Mouse (Mus musculus): Measurements from ENCODE around the gene Hmx3. TPM values are rescaled to one million over a fixed set of nuclear protein-coding genes. Genes with fewer than 3 reads are reported as not detected.

The Hmx3 gene
- polyA plus RNA-seq, 1 experiment from 2014 or later = 0.22 TPM

DNA sequence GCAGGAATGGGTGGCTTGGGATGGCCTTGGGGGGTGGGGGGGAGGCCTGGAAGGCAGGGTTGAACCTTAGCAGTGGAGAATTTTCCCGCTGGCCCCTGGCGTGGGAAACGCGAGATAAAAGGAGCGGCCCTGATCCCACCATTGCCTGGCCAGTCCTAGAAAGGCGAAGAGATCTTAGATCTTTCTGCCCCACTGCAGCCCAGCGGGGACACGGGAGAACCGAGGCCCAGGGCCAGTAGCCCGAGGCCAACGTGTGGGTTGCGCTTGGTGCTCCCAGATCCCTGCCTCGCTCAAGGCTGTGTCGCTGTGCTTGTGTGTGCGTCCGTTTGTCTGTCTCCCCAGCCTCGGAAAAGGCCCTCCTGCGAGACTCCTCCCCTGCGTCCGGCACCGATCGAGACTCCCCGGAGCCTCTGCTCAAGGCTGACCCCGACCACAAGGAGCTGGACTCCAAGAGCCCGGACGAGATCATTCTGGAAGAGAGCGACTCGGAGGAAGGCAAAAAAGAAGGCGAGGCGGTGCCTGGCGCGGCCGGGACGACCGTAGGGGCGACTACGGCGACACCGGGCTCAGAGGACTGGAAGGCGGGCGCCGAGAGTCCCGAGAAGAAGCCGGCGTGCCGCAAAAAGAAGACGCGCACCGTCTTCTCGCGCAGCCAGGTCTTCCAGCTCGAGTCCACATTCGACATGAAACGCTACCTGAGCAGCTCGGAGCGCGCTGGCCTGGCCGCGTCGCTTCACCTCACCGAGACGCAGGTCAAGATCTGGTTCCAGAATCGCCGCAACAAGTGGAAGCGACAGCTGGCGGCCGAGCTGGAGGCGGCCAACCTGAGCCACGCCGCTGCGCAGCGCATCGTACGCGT lies 1.2 kb downstream of the Hmx3 start:
- Histone ChIP-seq H3K4me1 (replicated peaks; ENCODE audit: insufficient read depth, low read length) (peaks cover 18% of the 10 kb centered on the region; the same call in 1 of the 2 replicates), H3K9ac (ENCODE audit: low read depth, low read length) (no peak overlapping the region), H3K9me3 (replicated peaks; ENCODE audit: low read length) (no peaks in the 10 kb centered on the region), H3K27me3 (ENCODE audit: insufficient read depth, low read length) (peaks cover 93% of the 10 kb centered on the region), H3K36me3 (ENCODE audit: insufficient read depth, low read length) (no peaks in the 10 kb centered on the region), H3K4me2 (ENCODE audit: low read length) (peak overlapping the region; percentile 61), H3K27ac (no peak overlapping the region), H3K4me3 (replicated peaks; ENCODE audit: low read depth, low read length) (peak overlapping the region; percentile 31)
- ATAC-seq (replicated peaks; ENCODE audit: low FRiP score, low read depth) = no peak
- no peak for DNase-seq (ENCODE audit: low spot score)
- under 1% methylated on average over 74 of the region's 75 CpGs for WGBS
- no peak for TF ChIP-seq CTCF (IDR thresholded peaks at IDR 0.05; ENCODE audit: low read depth)

DNA sequence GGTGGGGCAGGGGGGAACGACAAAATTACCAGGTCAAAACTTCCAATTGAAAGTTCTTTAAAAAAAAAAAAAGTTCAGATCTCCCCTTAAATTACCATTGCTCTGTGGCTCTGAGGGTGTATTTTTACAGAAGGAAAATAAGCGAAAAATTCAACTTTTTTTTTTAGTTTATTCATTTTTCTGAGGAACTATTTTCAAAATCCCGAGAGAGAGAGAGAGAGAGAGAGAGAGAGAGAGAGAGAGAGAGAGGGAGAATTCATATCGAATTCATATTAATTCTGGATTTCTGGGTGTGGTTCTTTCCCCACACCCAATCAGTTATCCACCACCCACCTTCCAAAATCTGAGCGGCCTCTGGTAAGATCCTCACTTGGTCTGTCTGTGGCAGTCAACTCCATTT lies 2.2 kb downstream of the Hmx3 start:
- Histone ChIP-seq H3K4me3 (replicated peaks; ENCODE audit: low read depth, low read length) (no peak overlapping the region), H3K36me3 (ENCODE audit: insufficient read depth, low read length) (no peaks in the 10 kb centered on the region), H3K27ac (no peak overlapping the region), H3K4me2 (ENCODE audit: low read length) (no peak overlapping the region), H3K9me3 (replicated peaks; ENCODE audit: low read length) (no peaks in the 10 kb centered on the region), H3K9ac (ENCODE audit: low read depth, low read length) (no peak overlapping the region), H3K4me1 (replicated peaks; ENCODE audit: insufficient read depth, low read length) (peaks cover 18% of the 10 kb centered on the region; the same call in 1 of the 2 replicates), H3K27me3 (ENCODE audit: insufficient read depth, low read length) (peaks cover 93% of the 10 kb centered on the region)
- DNase-seq (ENCODE audit: low spot score) = no peak
- WGBS = 2% methylated on average over 5 of the region's 5 CpGs
- no peak for ATAC-seq (replicated peaks; ENCODE audit: low FRiP score, low read depth)
- no peak for TF ChIP-seq CTCF (IDR thresholded peaks at IDR 0.05; ENCODE audit: low read depth)

GRCm38 (mm10) chr7:131545701-131546385 lies 3.2 kb downstream of the Hmx3 start:
- no peak overlapping the region for H3K27ac ChIP-seq
- ATAC-seq (replicated peaks; ENCODE audit: low FRiP score, low read depth) (no peak), DNase-seq (ENCODE audit: low spot score) (no peak)
- 5% methylated on average over 13 of the region's 13 CpGs for WGBS
- no peak overlapping the region for H3K4me3 ChIP-seq (replicated peaks; ENCODE audit: low read depth, low read length)
- H3K4me1 ChIP-seq (replicated peaks; ENCODE audit: insufficient read depth, low read length) = peaks cover 18% of the 10 kb centered on the region; the same call in 1 of the 2 replicates
- no peak overlapping the region for H3K4me2 ChIP-seq (ENCODE audit: low read length)
- H3K36me3 ChIP-seq (ENCODE audit: insufficient read depth, low read length) = no peaks in the 10 kb centered on the region
- no peaks in the 10 kb centered on the region for H3K9me3 ChIP-seq (replicated peaks; ENCODE audit: low read length)
- no peak overlapping the region for H3K9ac ChIP-seq (ENCODE audit: low read depth, low read length)
- peaks cover 94% of the 10 kb centered on the region for H3K27me3 ChIP-seq (ENCODE audit: insufficient read depth, low read length)
- TF ChIP-seq CTCF (IDR thresholded peaks at IDR 0.05; ENCODE audit: low read depth) = no peak

DNA sequence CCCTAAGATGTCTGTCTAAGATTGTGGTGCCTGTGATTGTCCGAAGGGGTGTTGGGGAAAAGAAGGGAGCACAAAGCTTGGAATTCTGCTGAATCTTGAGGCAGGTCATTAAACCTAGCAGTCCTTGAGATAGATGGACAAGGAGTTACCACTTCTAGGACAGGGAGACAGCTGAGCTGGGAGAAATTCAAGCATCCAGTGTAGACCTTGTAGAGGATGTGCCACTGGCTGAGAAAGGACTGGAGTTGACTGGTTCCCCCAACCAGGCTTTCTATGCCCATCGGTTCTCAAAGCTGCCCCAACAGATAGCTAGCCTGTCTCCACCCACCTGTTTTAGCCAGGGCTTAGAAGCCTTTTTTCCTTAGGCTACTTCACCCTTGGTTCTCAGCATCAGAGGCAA lies 3.8 kb downstream of the Hmx3 start:
- WGBS = 1% methylated on average over 2 of the region's 2 CpGs
- peaks cover 94% of the 10 kb centered on the region for H3K27me3 ChIP-seq (ENCODE audit: insufficient read depth, low read length)
- H3K4me3 ChIP-seq (replicated peaks; ENCODE audit: low read depth, low read length) = no peak overlapping the region
- ATAC-seq (replicated peaks; ENCODE audit: low FRiP score, low read depth) = no peak
- no peak overlapping the region for H3K4me2 ChIP-seq (ENCODE audit: low read length)
- peaks cover 18% of the 10 kb centered on the region; the same call in 1 of the 2 replicates for H3K4me1 ChIP-seq (replicated peaks; ENCODE audit: insufficient read depth, low read length)
- TF ChIP-seq CTCF (IDR thresholded peaks at IDR 0.05; ENCODE audit: low read depth) = no peak
- no peak overlapping the region for H3K9ac ChIP-seq (ENCODE audit: low read depth, low read length)
- DNase-seq (ENCODE audit: low spot score) = no peak
- H3K9me3 ChIP-seq (replicated peaks; ENCODE audit: low read length) = no peaks in the 10 kb centered on the region
- no peak overlapping the region for H3K27ac ChIP-seq
- no peaks in the 10 kb centered on the region for H3K36me3 ChIP-seq (ENCODE audit: insufficient read depth, low read length)

DNA sequence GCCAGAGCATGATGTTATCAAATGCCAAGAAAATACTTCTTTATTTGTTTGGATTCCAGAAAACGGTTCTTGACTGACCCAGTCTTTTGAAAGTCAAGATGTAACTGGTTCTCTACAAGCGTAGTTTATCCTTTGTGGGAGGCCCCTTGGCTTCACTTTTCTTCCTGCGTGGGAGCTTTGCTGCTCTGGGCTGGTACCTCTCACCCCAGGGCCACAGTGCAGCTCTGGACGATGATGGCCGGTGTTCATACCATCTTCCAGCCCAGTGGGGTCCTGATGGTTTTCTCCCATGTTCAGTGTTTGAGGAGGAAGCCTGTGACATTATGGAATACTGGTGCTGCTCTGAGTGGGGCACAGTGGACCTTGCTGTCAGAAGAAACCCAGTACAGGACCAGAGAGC lies 4.8 kb downstream of the Hmx3 start:
- Histone ChIP-seq H3K4me3 (replicated peaks; ENCODE audit: low read depth, low read length) (no peak overlapping the region), H3K27ac (no peak overlapping the region), H3K4me1 (replicated peaks; ENCODE audit: insufficient read depth, low read length) (peaks cover 11% of the 10 kb centered on the region; the same call in 1 of the 2 replicates), H3K36me3 (ENCODE audit: insufficient read depth, low read length) (no peaks in the 10 kb centered on the region), H3K27me3 (ENCODE audit: insufficient read depth, low read length) (peaks cover 93% of the 10 kb centered on the region), H3K4me2 (ENCODE audit: low read length) (no peak overlapping the region), H3K9me3 (replicated peaks; ENCODE audit: low read length) (no peaks in the 10 kb centered on the region), H3K9ac (ENCODE audit: low read depth, low read length) (no peak overlapping the region)
- no peak for TF ChIP-seq CTCF (IDR thresholded peaks at IDR 0.05; ENCODE audit: low read depth)
- no peak for ATAC-seq (replicated peaks; ENCODE audit: low FRiP score, low read depth)
- no peak for DNase-seq (ENCODE audit: low spot score)
- WGBS = 3% methylated on average over 5 of the region's 5 CpGs

DNA sequence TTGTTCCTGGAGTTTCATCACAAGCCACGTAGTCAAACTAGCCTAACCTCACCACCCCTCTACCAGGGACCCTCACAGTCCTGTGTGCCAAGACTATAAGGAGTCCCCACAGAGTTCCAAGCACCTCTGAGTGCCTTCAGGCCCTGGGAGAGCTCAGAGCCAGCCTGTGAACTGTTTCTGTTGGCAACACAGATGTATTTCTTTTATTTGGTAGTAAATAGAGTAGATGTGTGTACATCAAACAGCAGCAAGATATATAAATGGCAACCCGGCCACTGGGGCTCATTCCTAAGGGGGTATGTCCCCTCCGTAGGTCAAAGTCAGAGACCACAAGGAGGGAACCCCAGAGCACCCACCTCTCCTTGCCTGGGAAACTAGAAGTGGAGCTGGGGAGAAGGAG lies 5.8 kb downstream of the Hmx3 start, which contains the start of gene Hmx2:
Gene Hmx2, plus strand, starts transcription at position 301 of the 400 bp plus-strand sequence.
- WGBS = 5% methylated on average over 3 of the region's 3 CpGs
- no peak for TF ChIP-seq CTCF (IDR thresholded peaks at IDR 0.05; ENCODE audit: low read depth)
- DNase-seq (ENCODE audit: low spot score) = no peak
- Histone ChIP-seq H3K36me3 (ENCODE audit: insufficient read depth, low read length) (no peaks in the 10 kb centered on the region), H3K4me3 (replicated peaks; ENCODE audit: low read depth, low read length) (no peak within 1 kb of the TSS), H3K4me1 (replicated peaks; ENCODE audit: insufficient read depth, low read length) (peaks cover under 1% of the 10 kb centered on the region; the same call in 1 of the 2 replicates), H3K27me3 (ENCODE audit: insufficient read depth, low read length) (peaks cover 93% of the 10 kb centered on the region), H3K9ac (ENCODE audit: low read depth, low read length) (no peak within 1 kb of the TSS), H3K4me2 (ENCODE audit: low read length) (no peak within 1 kb of the TSS), H3K9me3 (replicated peaks; ENCODE audit: low read length) (no peaks in the 10 kb centered on the region), H3K27ac (no peak within 1 kb of the TSS)
- no peak for ATAC-seq (replicated peaks; ENCODE audit: low FRiP score, low read depth)
